Mouse (Mus musculus) heart, embryonic 16.5 days (tissue): ENCODE data around the gene Fbxw10. TPM values are rescaled to one million over a fixed set of nuclear protein-coding genes. Genes with fewer than 3 reads are reported as not detected.

Source experiments
- ATAC-seq: fragments of 200-750 bp; cut with Nextera tagmentation; replicated peaks from 2 replicates; pipeline ENCODE4 v1.8.0; 2017; ENCODE audit warnings: moderate number of reproducible peaks; ENCODE audit not compliant: insufficient read depth, low FRiP score; ENCODE audit errors: extremely low read depth
- H3K27ac ChIP-seq: fragments of 300-500 bp; sonication (generic); 2 replicates; pipeline ENCODE4 v1.5.1; 2014; ENCODE audit warnings: mild to moderate bottlenecking, low read length, control low read depth, moderate library complexity
- H3K27me3 ChIP-seq: fragments of 300-500 bp; sonication (generic); 2 replicates; pipeline ENCODE4 v1.6.1; 2014; ENCODE audit warnings: low read length, mixed read lengths; ENCODE audit not compliant: control insufficient read depth, insufficient read depth
- H3K36me3 ChIP-seq: fragments of 300-500 bp; sonication (generic); 2 replicates; pipeline ENCODE4 v1.6.1; 2014; ENCODE audit not compliant: control insufficient read depth, insufficient read depth
- H3K4me1 ChIP-seq: fragments of 300-500 bp; sonication (generic); 2 replicates; pipeline ENCODE4 v1.6.1; 2014; ENCODE audit warnings: low read length, mixed read lengths; ENCODE audit not compliant: control insufficient read depth, insufficient read depth
- H3K4me2 ChIP-seq: fragments of 300-500 bp; sonication (generic); 2 replicates; pipeline ENCODE4 v1.6.1; 2014; ENCODE audit warnings: low read depth, mild to moderate bottlenecking, control low read depth, low read length
- H3K4me3 ChIP-seq: fragments of 300-500 bp; sonication (generic); 2 replicates; pipeline ENCODE4 v1.5.1; 2014; ENCODE audit warnings: mild to moderate bottlenecking, control low read depth, low read length
- H3K9ac ChIP-seq: fragments of 300-500 bp; sonication (generic); 2 replicates; pipeline ENCODE4 v1.6.1; 2014; ENCODE audit warnings: low read length, control low read depth
- H3K9me3 ChIP-seq: fragments of 300-500 bp; sonication (generic); replicated peaks from 2 replicates; pipeline ENCODE4 v1.6.1; 2016; ENCODE audit warnings: low read length; ENCODE audit not compliant: control insufficient read depth
- WGBS: fragments of 180-500 bp; shearing (Covaris S2); extraction: QIAGEN DNeasy Blood & Tissue Kit; methylation state at CpG from one replicate; pipeline ENCODE4 v1.1.7; 2014; 5-methylcytosine and 5-hydroxymethylcytosine counted together
- polyA plus RNA-seq: library from polyadenylated mRNA; unstranded; fragments of >200 nt; fragmentation: Nextera tagmentation; extraction: Ambion mirVana; gene quantifications from 2 replicates; pipeline ENCODE4 v1.2.1, GENCODE M21; 2015

The Fbxw10 gene
- polyA plus RNA-seq, 1 experiment from 2014 or later = 0.45 TPM

- H3K4me1 ChIP-seq = no peaks in the 10 kb centered on the region
- H3K4me3 ChIP-seq = no peak overlapping the region
- ATAC-seq = no peak
- H3K4me2 ChIP-seq = no peak overlapping the region
- no peaks in the 10 kb centered on the region for H3K27me3 ChIP-seq
- 66% methylated on average over 3 of the region's 3 CpGs for WGBS
- no peak overlapping the region for H3K27ac ChIP-seq
- H3K9ac ChIP-seq = no peak overlapping the region
- H3K36me3 ChIP-seq = no peaks in the 10 kb centered on the region
- no peaks in the 10 kb centered on the region for H3K9me3 ChIP-seq
Measured at GRCm38 (mm10) chr11:62909720-62910306, 62.9 kb downstream of the Fbxw10 start.

- H3K36me3 ChIP-seq = no peaks in the 10 kb centered on the region
- peak overlapping the region; percentile 20; the same call in 1 of the 2 replicates for H3K27ac ChIP-seq
- no peak overlapping the region for H3K4me3 ChIP-seq
- H3K4me2 ChIP-seq = no peak overlapping the region
- WGBS = 47% methylated on average over 8 of the region's 8 CpGs
- H3K9ac ChIP-seq = no peak overlapping the region
- H3K9me3 ChIP-seq = no peaks in the 10 kb centered on the region
- no peaks in the 10 kb centered on the region for H3K27me3 ChIP-seq
- peak; percentile 63 for ATAC-seq
- no peaks in the 10 kb centered on the region for H3K4me1 ChIP-seq
Measured at GRCm38 (mm10) chr11:62911362-62911761, 64.5 kb downstream of the Fbxw10 start.

DNA sequence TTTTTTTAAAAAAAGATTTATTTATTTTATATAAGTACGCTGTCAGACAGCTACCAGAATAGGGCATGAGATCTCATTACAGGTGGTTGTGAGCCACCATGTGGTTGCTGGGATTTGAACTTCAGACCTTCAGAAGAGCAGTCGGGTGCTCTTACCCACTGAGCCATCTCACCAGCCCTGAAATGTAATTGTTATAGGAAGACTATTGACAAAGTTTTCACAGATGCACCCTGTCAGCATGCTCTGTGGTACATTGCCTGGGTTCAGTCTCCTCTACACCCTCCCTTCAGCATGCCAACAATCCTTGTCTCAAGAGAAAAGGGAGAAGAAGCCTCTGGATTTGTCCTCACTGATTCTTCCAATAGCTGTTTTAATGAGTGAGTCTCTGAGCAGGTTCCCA is 66.3 kb downstream of the Fbxw10 start:
- no peak for ATAC-seq
- 94% methylated on average over 2 of the region's 2 CpGs for WGBS
- no peak overlapping the region for H3K27ac ChIP-seq
- H3K9ac ChIP-seq = no peak overlapping the region
- H3K36me3 ChIP-seq = no peaks in the 10 kb centered on the region
- H3K4me3 ChIP-seq = no peak overlapping the region
- no peaks in the 10 kb centered on the region for H3K9me3 ChIP-seq
- no peaks in the 10 kb centered on the region for H3K4me1 ChIP-seq
- no peak overlapping the region for H3K4me2 ChIP-seq
- H3K27me3 ChIP-seq = no peaks in the 10 kb centered on the region

DNA sequence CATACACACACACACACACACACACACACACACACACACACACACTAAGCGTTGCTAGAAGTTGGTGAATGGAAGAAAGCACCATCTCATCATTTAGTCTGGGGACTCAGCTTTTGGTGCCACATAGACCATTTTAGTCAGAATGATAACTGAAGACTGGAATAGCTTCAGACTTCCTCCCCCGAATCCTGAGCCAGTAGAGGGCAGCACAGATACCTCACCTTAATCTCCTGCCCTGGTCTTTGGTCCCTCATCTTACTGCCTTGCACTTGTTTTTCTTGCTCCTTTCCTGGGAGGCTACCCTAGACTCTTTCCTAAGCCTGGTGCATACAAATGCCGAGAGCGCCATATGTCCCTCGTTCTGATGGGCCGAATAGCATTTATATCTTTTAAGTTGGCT is 67.7 kb downstream of the Fbxw10 start:
- WGBS = 43% methylated on average over 6 of the region's 6 CpGs
- ATAC-seq = no peak
- Histone ChIP-seq H3K36me3 (no peaks in the 10 kb centered on the region), H3K4me3 (no peak overlapping the region), H3K9me3 (peaks cover 2% of the 10 kb centered on the region), H3K4me1 (no peaks in the 10 kb centered on the region), H3K27ac (no peak overlapping the region), H3K9ac (no peak overlapping the region), H3K4me2 (no peak overlapping the region), H3K27me3 (no peaks in the 10 kb centered on the region)

DNA sequence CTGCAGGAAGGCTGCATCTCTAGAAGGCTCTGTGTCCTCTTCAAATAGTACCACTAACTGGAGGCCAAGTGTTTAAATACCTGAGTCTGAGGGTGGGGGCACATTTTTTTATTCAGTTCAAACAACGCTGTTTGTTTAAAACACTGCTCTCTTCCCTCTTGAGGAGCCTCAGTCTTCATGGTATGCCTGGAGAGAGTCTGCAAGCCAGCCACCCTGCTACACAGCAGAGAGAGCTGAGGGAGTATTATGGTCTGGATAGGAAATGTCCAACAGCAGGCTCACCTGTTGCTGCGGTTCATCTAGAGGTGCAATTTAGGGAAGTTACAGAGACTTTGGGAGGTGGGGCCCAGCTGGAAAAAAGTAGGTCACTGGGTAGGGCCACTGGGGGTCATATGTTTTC is 68.6 kb downstream of the Fbxw10 start:
- H3K4me1 ChIP-seq = peaks cover 4% of the 10 kb centered on the region; the same call in 1 of the 2 replicates
- H3K27ac ChIP-seq = no peak overlapping the region
- no peaks in the 10 kb centered on the region for H3K27me3 ChIP-seq
- ATAC-seq = no peak
- H3K4me3 ChIP-seq = no peak overlapping the region
- H3K9ac ChIP-seq = no peak overlapping the region
- WGBS = 74% methylated on average over 2 of the region's 2 CpGs
- H3K9me3 ChIP-seq = peaks cover 4% of the 10 kb centered on the region
- H3K36me3 ChIP-seq = no peaks in the 10 kb centered on the region
- H3K4me2 ChIP-seq = no peak overlapping the region

DNA sequence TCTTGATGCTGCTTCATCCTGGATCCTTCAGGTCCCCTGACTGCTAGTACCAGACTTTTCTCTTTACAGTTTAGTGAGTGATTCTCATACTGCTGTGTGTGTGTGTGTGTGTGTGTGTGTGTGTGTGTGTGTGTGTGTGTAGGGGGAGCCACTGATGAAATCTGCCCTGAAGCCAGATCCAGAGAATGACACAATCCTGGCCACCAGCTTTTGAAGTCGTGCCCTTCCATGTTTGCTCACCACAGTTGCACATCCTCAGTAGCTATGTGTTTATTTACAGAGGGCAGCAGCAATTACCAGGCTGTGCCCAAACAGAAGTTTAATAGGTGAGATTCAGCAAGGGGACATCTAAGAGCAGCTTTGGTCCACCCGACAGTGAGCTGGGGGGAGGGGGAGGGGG is 69.9 kb downstream of the Fbxw10 start:
- no peak for ATAC-seq
- Histone ChIP-seq H3K36me3 (no peaks in the 10 kb centered on the region), H3K4me2 (no peak overlapping the region), H3K4me3 (no peak overlapping the region), H3K27ac (no peak overlapping the region), H3K9ac (no peak overlapping the region), H3K4me1 (peaks cover 10% of the 10 kb centered on the region), H3K27me3 (no peaks in the 10 kb centered on the region), H3K9me3 (peaks cover 4% of the 10 kb centered on the region)
- 30% methylated on average over 2 of the region's 2 CpGs for WGBS

DNA sequence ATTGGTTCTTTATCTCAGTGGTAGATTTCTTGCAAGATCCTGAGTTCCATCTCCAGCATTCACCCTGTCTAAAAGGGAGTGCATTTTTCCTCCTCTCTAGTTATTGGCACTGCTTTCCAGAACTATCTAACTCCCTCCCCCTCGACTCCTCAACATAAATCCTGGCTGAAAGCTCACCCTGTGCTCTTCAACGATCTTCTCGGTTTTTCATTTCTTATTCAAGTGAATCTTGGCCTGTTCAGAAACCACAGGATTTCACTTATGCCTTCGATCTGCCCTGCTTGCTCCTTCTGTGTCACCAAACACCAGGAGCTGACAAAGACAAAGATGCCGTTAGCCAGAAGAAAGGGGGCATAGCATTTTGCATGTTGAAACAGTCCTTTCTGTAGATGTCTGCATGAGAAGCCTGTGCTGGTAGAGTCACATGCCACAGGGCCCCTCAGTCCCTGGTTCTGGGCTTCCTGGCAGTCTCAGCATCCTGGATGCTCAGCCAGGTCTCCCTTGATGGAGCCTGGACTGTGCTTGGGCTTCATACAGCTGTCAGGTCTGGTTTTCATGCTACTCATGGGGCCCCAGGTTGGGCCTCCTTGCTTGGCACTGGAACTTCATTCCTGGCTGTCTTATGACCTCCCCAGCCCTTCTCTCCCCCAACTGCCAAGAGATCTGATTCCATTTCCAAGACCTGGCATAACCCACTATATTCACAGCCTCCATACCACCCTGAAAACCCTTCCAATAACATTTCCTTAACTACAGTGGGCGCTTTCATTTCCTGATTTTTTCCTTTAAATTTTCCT is 73.3 kb downstream of the Fbxw10 start:
- Histone ChIP-seq H3K4me2 (peak overlapping the region; percentile 54; the same call in 1 of the 2 replicates), H3K4me1 (peaks cover 18% of the 10 kb centered on the region), H3K9me3 (peaks cover 4% of the 10 kb centered on the region), H3K36me3 (no peaks in the 10 kb centered on the region), H3K27me3 (no peaks in the 10 kb centered on the region), H3K4me3 (no peak overlapping the region), H3K9ac (peak overlapping the region; percentile 20; the same call in 1 of the 2 replicates), H3K27ac (peak overlapping the region; percentile 72)
- 63% methylated on average over 6 of the region's 6 CpGs for WGBS
- ATAC-seq = no peak

DNA sequence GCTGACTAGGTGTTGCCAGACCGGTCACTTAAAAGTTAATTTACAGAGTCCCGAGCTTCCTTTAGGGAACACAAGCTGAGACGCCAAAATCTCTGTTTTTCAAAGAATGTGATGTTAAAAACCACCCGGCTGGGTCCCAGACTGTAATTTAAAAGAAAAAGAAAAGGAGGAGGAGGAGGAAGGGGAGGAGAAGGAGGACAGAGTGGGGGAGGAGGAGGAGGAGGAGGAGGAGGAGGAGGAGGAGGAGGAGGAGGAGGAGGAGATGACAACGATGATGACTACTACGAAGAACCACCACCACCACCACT is 73.8 kb downstream of the Fbxw10 start:
- no peaks in the 10 kb centered on the region for H3K36me3 ChIP-seq
- WGBS = 17% methylated on average over 6 of the region's 6 CpGs
- H3K27ac ChIP-seq = peak overlapping the region; percentile 72
- peak overlapping the region; percentile 54 for H3K4me2 ChIP-seq
- no peak overlapping the region; the same call in 1 of the 2 replicates for H3K4me3 ChIP-seq
- ATAC-seq = no peak
- peaks cover 4% of the 10 kb centered on the region for H3K9me3 ChIP-seq
- H3K4me1 ChIP-seq = peaks cover 18% of the 10 kb centered on the region
- no peaks in the 10 kb centered on the region for H3K27me3 ChIP-seq
- peak overlapping the region; percentile 20; the same call in 1 of the 2 replicates for H3K9ac ChIP-seq
